Mouse (Mus musculus): ENCODE measurements around the gene Olfr350. TPM values are rescaled to one million over a fixed set of nuclear protein-coding genes. Genes with fewer than 3 reads are reported as not detected.

The Olfr350 gene
- total RNA-seq (2021), result not detected in 2 replicates
- long read RNA-seq, experiment 1, result 0 reads
- long read RNA-seq, experiment 2, result 0 reads

DNA sequence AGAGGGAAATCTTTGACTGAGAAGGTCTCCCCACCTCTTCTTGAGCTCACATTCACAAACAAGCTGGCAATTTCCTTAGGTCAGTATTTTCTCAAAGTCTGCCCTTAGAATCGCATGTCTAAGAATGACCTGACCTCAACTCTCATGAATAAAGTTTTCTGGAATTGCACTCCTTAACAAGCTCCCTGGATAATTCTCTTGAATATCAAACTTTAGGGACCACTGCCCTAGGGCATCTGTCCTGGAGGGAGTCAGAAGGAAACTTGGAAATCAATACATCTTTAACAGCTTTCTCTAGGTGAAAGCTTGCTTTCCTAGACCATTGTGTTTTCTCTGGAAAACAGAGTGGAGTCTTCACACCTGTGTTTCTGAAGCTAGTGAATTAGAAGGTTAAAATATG lies at the start of gene Olfr350:
Olfr350 (plus strand) TSS at position 301 of the 400 bp plus-strand sequence.
- DNase-seq, result no peak

- DNase-seq, result no peak
Measured at GRCm38 (mm10) chr2:36816932-36817331, 29.2 kb upstream of the Olfr350 start, which contains the start of gene Olfr3. Gene Olfr3, minus strand, starts transcription at chr2:36817032.

- DNase-seq, result no peak
Measured at GRCm38 (mm10) chr2:36862560-36862959, 16.4 kb downstream of the Olfr350 start, which contains the start of gene Olfr351. Gene Olfr351, minus strand, starts transcription at chr2:36862660.

DNA sequence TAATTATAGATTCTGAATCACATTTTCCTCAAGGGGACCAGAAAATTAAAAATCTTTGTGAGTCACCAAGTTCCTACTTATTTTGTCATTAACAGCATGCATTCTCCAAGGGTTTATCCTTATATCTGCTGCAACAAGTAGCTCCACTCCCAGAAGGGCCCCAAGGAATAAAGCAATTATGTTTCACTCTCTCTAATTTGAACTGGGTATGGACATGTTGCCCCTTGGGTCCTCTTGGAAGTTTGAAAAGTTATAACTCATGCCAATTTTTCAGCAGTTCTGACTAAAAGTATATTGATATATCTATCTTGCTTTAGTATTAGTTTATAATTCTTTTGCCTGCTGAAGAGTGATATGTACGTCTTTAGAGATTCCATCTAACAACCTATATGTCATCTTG lies 22.1 kb downstream of the Olfr350 start, which contains the start of gene Olfr352:
Olfr352 (plus strand) TSS at position 301 of the 400 bp plus-strand sequence.
- DNase-seq, result no peak

DNA sequence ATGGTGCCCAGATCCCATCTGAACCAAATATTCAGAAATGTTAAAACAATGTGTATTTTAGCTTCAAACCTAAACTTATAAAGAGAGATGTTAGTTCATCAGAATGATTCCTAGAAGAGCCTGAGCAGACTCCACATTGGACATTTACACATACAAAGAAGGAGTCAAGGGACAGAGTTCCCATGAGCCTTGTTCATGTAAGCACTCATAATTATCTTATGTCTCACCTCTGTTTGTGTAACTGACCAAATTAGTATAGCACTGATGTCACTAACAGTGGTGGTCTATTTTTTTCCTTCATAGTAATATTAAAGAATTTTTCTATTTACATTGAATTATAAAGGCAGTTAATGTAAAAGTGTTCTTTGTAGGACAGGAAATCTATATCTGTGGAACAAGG lies 46.7 kb downstream of the Olfr350 start, which contains the start of gene Olfr353:
Olfr353 (minus strand) TSS at position 101 of the 400 bp plus-strand sequence.
- DNase-seq, result no peak

DNA sequence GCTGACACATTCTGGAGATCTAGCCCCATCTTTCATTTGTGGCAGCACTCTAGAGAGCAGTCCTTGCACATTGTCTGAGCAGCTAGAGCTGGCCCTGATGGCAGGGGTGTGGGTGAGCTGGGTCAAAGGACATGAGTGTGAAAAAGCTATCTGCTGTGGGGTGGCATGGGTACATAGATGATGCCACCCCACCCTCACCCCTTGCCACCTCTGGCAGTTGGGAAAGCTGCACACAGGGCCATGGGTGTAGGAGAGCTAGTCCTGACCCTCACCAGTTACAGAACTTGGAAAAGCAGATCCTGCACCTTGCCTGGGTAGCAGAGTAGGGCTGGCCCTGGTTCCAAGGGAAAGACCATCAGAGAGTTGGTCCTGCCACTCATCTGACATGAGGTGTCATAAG lies 51.0 kb downstream of the Olfr350 start:
- no peak for DNase-seq

Other genes starting within 250 kb of the Olfr350 start
- not detected in 2 replicates for gene Olfr345, start 206.3 kb upstream of the Olfr350 start, total RNA-seq (2021)
- not detected in 2 replicates for gene Olfr346, start 160.5 kb upstream of the Olfr350 start, total RNA-seq (2021)
- not detected in 2 replicates for gene Olfr347, start 114.4 kb upstream of the Olfr350 start, total RNA-seq (2021)
- not detected in 2 replicates for gene Olfr348, start 62.0 kb upstream of the Olfr350 start, total RNA-seq (2021)
- not detected in 2 replicates for gene Olfr50, start 55.8 kb upstream of the Olfr350 start, total RNA-seq (2021)
- gene Olfr3, start 29.3 kb upstream of the Olfr350 start, total RNA-seq (2021), result not detected in 2 replicates
- gene Olfr351, start 16.4 kb downstream of the Olfr350 start, total RNA-seq (2021), result not detected in 2 replicates
- gene Olfr352, start 22.1 kb downstream of the Olfr350 start, total RNA-seq (2021), result not detected in 2 replicates
- gene Olfr353, start 46.6 kb downstream of the Olfr350 start, total RNA-seq (2021), result not detected in 2 replicates
- gene Olfr354, start 59.4 kb downstream of the Olfr350 start, total RNA-seq (2021), result not detected in 2 replicates
- gene Olfr355, start 82.6 kb downstream of the Olfr350 start, total RNA-seq (2021), result not detected in 2 replicates
- not detected in 2 replicates for gene Olfr356, start 90.8 kb downstream of the Olfr350 start, total RNA-seq (2021)
- gene Olfr357, start 147.5 kb downstream of the Olfr350 start, total RNA-seq (2021), result not detected in 2 replicates
- not detected in 2 replicates for gene Olfr358, start 163.0 kb downstream of the Olfr350 start, total RNA-seq (2021)
- not detected in 2 replicates for gene Olfr360, start 219.4 kb downstream of the Olfr350 start, total RNA-seq (2021)
- not detected in 2 replicates for gene Olfr361, start 243.0 kb downstream of the Olfr350 start, total RNA-seq (2021)

All from adrenal gland, postnatal 14 days (tissue).